Mouse (Mus musculus) naive thymus-derived CD4-positive, alpha-beta T cell, adult 2 months (primary cell): ENCODE measurements around the gene Pygo1.

Source experiments
- DNase-seq: peaks from one replicate; pipeline ENCODE4 v3.0.0-alpha.2; 2011; ENCODE audit warnings: low read depth

Pygo1 gene

DNA sequence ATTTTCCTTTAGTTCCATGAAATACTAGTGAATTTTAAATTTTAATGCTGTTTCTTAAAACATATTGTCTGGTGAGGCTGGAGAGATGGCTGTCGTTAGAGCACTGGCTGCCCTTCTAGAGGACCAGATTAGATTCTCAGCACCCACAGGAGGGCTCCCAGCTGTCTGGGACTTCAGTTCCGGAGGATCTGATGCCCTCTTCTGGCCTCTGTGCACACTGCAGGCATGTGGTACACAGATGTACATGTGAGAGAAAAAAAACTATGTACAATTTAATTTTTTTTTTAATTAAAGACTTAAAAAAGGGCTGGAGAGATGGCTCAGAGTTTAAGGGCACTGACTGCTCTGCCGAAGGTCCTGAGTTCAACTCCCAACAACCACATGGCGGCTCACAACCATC, 9.9 kb downstream of the Pygo1 start:
- no peak for DNase-seq

DNA sequence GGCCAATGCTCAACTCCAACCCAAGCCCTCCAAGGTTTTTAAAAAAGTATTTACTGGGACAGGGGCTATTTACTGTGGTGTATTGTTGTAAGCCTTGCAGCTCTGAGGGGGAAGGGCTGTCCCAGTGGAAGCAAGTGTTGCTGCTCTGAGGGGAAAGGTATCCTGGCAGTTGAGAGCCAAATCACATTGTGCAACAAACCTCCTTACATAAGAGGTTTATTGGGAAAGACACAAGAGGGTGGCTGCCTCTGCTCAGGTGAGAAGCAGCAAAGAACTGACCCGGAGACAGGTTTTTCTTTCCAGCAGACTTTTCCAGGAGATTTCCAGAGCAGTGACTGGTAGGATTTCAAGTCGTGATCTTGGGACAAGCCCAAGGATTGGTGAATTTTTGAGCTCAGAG, 10.9 kb downstream of the Pygo1 start:
- DNase-seq, result no peak

- DNase-seq, result peak; percentile 11
Measured at GRCm38 (mm10) chr9:72943424-72943823, 18.0 kb downstream of the Pygo1 start.

- DNase-seq, result no peak
Measured at GRCm38 (mm10) chr9:72944286-72944685, 18.8 kb downstream of the Pygo1 start.

GRCm38 (mm10) chr9:72947010-72947409, 21.6 kb downstream of the Pygo1 start:
- no peak for DNase-seq

- no peak for DNase-seq
Measured at GRCm38 (mm10) chr9:72949572-72949971, 24.1 kb downstream of the Pygo1 start.

DNA sequence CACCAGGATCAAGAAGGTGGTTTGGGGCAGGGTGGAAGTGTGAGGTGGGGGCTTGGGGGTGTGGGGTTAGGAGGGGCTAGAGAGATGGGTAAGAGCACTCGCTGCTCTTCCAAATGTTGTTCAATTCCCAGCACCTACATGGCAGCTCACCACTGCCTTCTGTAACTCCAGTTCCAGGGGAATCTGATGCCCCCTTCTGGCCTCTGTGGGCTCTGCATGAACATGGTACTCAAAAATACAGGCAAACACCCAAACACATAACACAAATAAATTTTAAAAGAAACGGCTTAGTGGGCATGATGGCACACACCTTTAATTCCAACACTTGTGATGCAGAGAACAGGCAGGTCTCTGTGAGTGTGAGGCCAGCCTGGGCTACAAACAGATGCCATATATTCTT, 29.3 kb downstream of the Pygo1 start:
- DNase-seq, result peak; percentile 52

DNA sequence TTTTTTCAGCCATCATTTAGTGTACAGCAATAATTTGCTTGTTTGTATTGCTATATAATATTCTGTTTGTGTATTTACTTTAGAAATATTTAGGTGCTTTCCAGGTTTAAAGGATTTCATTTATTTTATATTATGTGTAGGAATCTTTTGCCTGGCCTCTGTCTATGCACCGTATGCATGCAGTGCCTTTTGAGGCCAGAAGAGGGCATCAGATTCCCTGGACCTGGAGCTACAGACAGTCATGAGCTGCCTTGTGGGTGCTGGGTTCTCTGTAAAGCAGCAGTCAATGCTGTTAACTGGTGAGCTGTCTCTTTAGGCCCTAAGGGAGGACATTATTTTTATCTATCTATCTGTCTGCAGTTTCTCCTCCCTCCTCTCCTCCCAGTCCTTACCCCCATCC, 30.1 kb downstream of the Pygo1 start:
- peak; percentile 82 for DNase-seq

DNA sequence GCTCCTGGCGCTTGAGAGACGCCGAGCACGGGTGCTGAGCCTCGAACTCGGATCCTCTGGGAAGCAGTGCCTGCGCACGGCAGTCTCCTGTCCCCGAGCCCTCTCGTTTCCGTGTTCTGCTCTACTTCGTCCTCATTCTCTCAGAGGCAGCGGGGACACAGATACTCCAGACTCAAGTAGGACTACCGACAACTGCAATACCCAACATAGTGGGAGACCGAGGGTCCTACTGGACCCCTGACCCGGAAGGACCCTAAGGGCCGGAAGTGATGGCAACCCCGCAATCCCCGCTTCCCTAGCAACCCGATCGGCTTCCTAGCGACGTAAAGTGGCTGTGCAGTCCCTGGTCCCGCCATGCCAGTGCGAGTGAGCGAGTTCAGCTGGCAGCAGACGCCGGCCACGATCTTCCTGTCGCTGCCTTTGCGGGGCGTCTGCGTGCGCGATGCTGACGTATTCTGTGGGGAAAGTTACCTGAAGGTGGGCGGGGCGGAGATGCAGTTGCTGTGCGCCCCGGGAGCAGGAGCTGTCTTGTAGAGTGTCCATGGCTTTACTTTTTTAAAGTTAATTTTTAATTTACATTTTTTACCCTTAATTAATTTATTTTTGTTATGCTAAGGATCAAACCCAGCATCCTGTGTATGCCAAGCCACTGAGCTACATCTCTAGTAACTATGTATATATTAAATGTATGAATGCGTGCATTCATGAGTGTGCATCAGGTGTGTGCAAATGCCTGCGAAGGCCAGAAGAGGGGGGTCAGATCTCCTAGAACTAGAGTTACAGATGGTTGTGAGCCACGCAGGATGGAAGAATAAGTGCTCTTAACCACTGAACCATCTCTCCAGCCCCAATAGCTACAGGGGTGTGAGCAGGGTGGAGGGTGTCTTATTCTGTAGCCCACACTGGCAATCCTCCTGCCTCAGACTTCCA, 33.3 kb downstream of the Pygo1 start, which contains the start of the genes Dyx1c1 and Gm44503:
Gene Dyx1c1 (plus strand): TSS at position 265 of the 930 bp plus-strand sequence.
Gene Gm44503 (plus strand): TSS at position 332 of the 930 bp plus-strand sequence.
- peak; percentile 92 for DNase-seq

DNA sequence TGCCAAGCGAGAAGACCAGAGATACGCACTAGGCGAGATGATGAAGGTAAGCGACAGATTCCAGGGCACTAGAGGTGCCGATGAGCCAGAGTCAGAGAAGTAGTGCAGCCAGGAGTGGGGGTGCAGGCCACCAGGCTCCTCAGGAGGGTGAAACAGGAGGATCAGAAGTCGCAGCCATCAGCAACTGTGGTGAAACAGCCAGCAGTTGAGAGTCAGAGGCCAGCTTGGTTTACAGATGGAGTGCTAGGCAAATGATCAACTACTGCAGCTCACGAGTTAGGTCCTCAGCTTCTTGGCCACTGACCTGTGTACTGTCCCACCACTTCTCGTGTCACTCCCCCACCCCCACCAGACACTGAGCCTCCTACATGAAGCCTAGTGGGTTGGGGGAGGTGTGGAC, 35.9 kb downstream of the Pygo1 start:
- peak; percentile 54 for DNase-seq

DNA sequence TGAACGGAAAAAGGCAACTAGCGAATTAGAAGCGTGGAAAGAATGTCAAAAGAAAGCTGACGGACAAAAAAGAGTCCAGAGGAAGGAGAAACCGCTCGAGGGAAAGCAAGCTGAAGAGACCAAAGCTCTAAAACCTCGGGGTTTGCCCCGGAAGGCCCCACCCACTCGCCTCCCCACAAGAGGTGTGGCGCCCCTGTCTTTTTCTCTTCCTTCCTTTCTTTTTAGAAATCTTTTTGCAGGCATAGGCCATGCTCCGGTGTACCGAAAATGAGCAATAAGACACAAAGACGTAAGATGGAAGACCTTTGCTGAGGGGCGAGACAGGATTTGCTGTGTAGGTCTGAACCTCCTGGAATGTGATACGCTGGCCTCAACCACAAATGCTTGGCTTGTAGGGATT, 36.5 kb downstream of the Pygo1 start:
- DNase-seq, result peak; percentile 83

GRCm38 (mm10) chr9:72968349-72969061, 43.1 kb downstream of the Pygo1 start:
- peak; percentile 92 for DNase-seq

GRCm38 (mm10) chr9:72969874-72970273, 44.4 kb downstream of the Pygo1 start:
- peak; percentile 93 for DNase-seq

GRCm38 (mm10) chr9:72972435-72972834, 47.0 kb downstream of the Pygo1 start:
- no peak for DNase-seq

DNA sequence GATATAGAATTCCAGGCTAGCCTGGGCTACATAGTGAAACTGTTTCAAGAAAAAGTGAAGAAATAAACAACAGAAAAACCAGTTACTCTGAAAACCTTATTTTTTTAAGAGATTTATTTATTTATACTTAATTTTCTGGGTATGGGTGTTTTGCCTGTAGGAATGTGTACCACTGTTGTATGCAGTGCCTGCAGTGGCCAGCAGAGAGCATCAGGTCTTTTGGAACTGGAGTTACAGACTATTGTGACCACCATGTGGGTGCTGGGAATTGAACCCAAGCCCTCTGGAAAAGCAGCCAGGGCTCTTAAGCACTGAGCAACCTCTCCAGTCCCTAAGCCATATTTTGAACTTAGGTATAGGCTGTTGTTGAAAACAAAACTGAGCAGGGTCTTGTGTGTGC, 47.5 kb downstream of the Pygo1 start:
- DNase-seq, result no peak

DNA sequence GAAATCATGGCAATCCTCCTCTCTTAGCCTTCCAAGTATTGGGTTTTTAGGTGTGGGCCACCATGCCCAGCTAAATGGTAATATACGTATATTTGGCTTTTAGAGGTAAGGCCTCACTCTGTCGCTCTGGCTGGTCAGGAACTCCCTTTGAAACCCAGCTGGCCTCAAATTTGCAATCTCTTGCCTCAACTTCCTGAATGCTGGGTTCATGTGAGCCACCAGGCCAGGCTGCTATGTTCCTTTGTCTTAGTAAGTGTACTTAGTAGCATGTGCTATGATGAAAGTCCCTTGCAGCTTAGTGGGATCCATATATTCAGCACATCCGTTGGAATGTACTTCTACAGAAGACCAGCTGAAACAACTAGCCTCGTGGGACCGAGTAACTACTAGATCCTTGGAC, 49.3 kb downstream of the Pygo1 start:
- no peak for DNase-seq

DNA sequence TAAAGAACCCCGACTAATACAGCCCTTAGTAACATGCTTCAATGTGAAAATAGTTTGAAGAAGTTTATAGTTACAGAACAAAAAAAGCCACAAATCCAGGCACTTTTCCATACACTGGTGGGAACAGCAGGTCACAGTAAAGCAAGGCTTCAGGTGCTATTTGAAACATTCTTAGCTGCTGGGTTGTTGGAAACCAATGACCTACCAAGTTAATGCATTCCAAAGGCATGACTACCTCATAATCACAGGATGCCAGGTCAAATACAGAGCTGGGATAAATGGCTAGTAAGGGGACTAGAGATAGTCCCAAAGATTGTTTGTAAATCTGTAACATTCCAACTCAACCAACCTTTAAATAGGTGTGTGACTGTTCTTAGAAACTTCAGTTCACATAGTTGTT, 49.8 kb downstream of the Pygo1 start:
- no peak for DNase-seq

DNA sequence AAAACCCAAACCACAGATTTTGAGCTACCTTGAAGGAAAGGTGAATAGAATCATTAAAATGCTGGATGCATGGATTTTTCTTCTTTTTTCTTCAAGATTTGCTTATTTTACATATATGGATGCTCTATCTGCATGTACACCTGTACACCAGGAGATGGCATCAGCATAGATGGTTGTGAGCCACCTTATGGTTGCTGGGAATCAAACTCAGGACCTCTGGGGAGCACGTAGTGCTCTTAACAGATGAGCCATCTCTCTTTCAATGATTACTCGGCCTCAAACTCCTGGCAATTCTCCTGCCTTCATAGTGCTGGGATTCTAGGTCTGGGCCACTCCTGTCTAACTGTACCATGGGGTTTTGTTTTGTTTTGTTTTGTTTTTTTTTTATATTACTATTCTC, 57.6 kb downstream of the Pygo1 start:
- DNase-seq, result peak; percentile 48

GRCm38 (mm10) chr9:72985250-72986220, 60.1 kb downstream of the Pygo1 start, which contains the start of the genes Ccpg1os and Ccpg1:
Gene Ccpg1os, minus strand, starts transcription at chr9:72985382.
Gene Ccpg1, plus strand, starts transcription at chr9:72985429.
- peak; percentile 98 for DNase-seq

DNA sequence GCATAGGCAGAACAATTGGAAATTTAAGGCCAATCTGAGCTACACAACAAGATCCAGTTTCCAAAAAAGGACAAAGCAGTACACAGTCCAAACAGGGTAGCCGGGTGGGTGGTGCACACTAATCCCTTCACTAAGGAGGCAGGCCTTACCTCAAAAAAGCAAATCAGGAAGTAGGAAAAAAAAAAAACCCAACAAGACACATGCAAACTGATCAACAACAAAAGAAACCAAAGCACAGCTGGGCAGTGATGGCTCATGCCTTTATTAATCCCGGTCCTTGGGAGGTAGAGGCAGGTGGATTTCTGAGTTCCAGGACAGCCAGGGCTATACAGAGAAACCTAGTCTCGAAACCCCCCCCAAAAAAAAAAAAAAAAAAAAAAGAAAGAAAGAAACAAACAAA, 62.3 kb downstream of the Pygo1 start:
- no peak for DNase-seq

DNA sequence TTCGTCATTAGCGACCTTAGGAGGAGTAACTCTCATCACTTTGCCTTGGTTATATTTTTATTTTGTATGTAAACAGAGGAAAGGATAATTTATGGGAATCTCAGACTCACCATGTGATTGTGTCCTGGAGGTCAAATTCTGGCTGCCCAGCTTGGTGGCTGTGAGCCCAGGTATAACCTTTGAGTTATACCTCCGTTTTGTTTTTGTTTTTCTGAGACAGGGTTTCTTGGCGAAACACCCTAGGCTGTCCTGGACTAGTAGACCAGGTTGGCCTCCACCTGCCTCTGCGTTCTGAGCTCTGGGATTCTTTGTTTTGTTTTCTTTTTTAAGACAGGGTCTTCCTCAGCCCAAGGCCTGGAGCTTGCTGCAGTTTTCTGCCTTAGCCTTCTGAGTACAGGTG, 63.3 kb downstream of the Pygo1 start:
- no peak for DNase-seq

DNA sequence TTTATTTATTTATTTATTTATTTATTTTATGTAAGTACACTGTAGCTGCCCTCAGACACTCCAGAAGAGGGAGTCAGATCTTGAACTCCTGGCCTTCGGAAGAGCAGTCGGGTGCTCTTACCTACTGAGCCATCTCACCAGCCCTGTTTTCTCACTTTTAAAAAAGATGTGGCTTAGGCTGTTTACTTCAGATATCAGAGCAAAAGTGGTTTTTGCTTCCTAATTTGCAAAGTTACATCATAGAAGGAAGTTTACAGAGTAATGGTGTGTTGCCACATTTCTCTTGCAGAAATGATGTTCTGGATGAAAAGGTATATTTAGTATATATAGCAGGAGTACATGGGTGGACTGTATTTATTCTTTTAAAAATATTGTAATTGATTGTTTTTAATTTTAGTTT, 66.0 kb downstream of the Pygo1 start:
- DNase-seq, result no peak
